Mouse (Mus musculus) embryonic fibroblast, embryonic 13.5 days (primary cell): ENCODE results near the gene Cacna1b.

Experiments
- CTCF ChIP-seq: IDR thresholded peaks from 2 replicates; pipeline ENCODE4 v1.5.1; 2011; ENCODE audit warnings: mild to moderate bottlenecking, control low read depth, low read length, moderate library complexity, borderline replicate concordance; ENCODE audit not compliant: insufficient read depth
- POLR2A ChIP-seq: IDR thresholded peaks from 2 replicates; pipeline ENCODE4 v1.6.1; 2011; ENCODE audit warnings: low read depth, mild to moderate bottlenecking, control low read depth, low read length, moderate library complexity

GRCm38 (mm10) chr2:24574616-24575015, 188.3 kb downstream of the Cacna1b start:
- peak; percentile 62; the same call in 1 of the 2 replicates for TF ChIP-seq CTCF
- TF ChIP-seq POLR2A, result no peak
